Mouse (Mus musculus): Measurements from ENCODE around the gene Eif4ebp2.

- TF ChIP-seq CTCF (IDR thresholded peaks at IDR 0.05; ENCODE audit: low read depth) (no peak), EP300 (IDR thresholded peaks at IDR 0.05; ENCODE audit: low read depth) (no peak)
Measured at GRCm38 (mm10) chr10:61400407-61400806, 52.1 kb downstream of the Eif4ebp2 start.

All from liver, postnatal 0 days (tissue).